Mouse (Mus musculus) hindbrain, embryonic 13.5 days (tissue): ENCODE data around the gene Dpyd. TPM values are rescaled to one million over a fixed set of nuclear protein-coding genes. Genes with fewer than 3 reads are reported as not detected.

Experiments used
- ATAC-seq: fragments of 200-750 bp; cut with Nextera tagmentation; 2 replicates; pipeline ENCODE4 v1.8.0; 2017; ENCODE audit warnings: moderate TSS enrichment; ENCODE audit not compliant: low FRiP score
- H3K27ac ChIP-seq: fragments of 300-500 bp; sonication (generic); 2 replicates; pipeline ENCODE4 v1.5.1; 2015; ENCODE audit warnings: inconsistent platforms, mild to moderate bottlenecking, moderate library complexity
- H3K27me3 ChIP-seq: fragments of 300-500 bp; sonication (generic); 2 replicates; pipeline ENCODE4 v1.6.1; 2015; ENCODE audit warnings: mild to moderate bottlenecking, inconsistent platforms
- H3K36me3 ChIP-seq: fragments of 300-500 bp; sonication (generic); 2 replicates; pipeline ENCODE4 v1.6.1; 2015; ENCODE audit warnings: mild to moderate bottlenecking, inconsistent platforms
- H3K4me1 ChIP-seq: fragments of 300-500 bp; sonication (generic); replicated peaks from 2 replicates; pipeline ENCODE4 v1.6.1; 2015; ENCODE audit warnings: inconsistent platforms
- H3K4me2 ChIP-seq: fragments of 300-500 bp; sonication (generic); 2 replicates; pipeline ENCODE4 v1.6.1; 2015; ENCODE audit warnings: inconsistent platforms, mild to moderate bottlenecking, moderate library complexity
- H3K4me3 ChIP-seq: fragments of 300-500 bp; sonication (generic); 2 replicates; pipeline ENCODE4 v1.5.1; 2015; ENCODE audit warnings: mild to moderate bottlenecking, inconsistent platforms
- H3K9ac ChIP-seq: fragments of 300-500 bp; sonication (generic); 2 replicates; pipeline ENCODE4 v1.6.1; 2015; ENCODE audit warnings: mild to moderate bottlenecking, inconsistent platforms
- H3K9me3 ChIP-seq: fragments of 300-500 bp; sonication (generic); 2 replicates; pipeline ENCODE4 v1.6.1; 2016; ENCODE audit warnings: inconsistent platforms
- WGBS: fragments of 180-500 bp; shearing (Covaris S2); methylation state at CpG from one replicate; pipeline ENCODE4 v1.1.7; 2015; 5-methylcytosine and 5-hydroxymethylcytosine counted together
- polyA plus RNA-seq: library from polyadenylated mRNA; unstranded; fragments of >200 nt; fragmentation: Nextera tagmentation; extraction: Ambion mirVana; gene quantifications from 2 replicates; pipeline ENCODE4 v1.2.1, GENCODE M21; 2015

The Dpyd gene
- polyA plus RNA-seq, 1 experiment from 2014 or later: 4.3 TPM

- ATAC-seq: no peak
- Histone ChIP-seq H3K4me2 (no peak overlapping the region), H3K9me3 (no peaks in the 10 kb centered on the region), H3K27ac (no peak overlapping the region), H3K4me3 (no peak overlapping the region), H3K4me1 (no peaks in the 10 kb centered on the region), H3K27me3 (no peaks in the 10 kb centered on the region), H3K36me3 (no peaks in the 10 kb centered on the region), H3K9ac (no peak overlapping the region)
- WGBS: 84% methylated on average over 2 of the region's 2 CpGs
These were observed 191.7 kb downstream of the Dpyd start for GRCm38 (mm10) chr3:118753623-118754022.

GRCm38 (mm10) chr3:118756099-118756498, 194.2 kb downstream of the Dpyd start:
- Histone ChIP-seq H3K4me3 (no peak overlapping the region), H3K4me1 (no peaks in the 10 kb centered on the region), H3K27ac (no peak overlapping the region), H3K27me3 (no peaks in the 10 kb centered on the region), H3K4me2 (no peak overlapping the region), H3K36me3 (no peaks in the 10 kb centered on the region), H3K9me3 (no peaks in the 10 kb centered on the region), H3K9ac (no peak overlapping the region)
- no peak for ATAC-seq
- 47% methylated on average over 1 of the region's 1 CpGs for WGBS

- Histone ChIP-seq H3K4me2 (no peak overlapping the region), H3K27me3 (no peaks in the 10 kb centered on the region), H3K9me3 (no peaks in the 10 kb centered on the region), H3K36me3 (no peaks in the 10 kb centered on the region), H3K4me1 (no peaks in the 10 kb centered on the region), H3K9ac (no peak overlapping the region), H3K27ac (no peak overlapping the region), H3K4me3 (no peak overlapping the region)
- 83% methylated on average over 1 of the region's 1 CpGs for WGBS
- ATAC-seq: no peak
These were observed 251.0 kb downstream of the Dpyd start for GRCm38 (mm10) chr3:118812885-118813284.

- no peaks in the 10 kb centered on the region for H3K9me3 ChIP-seq
- no peak overlapping the region for H3K4me3 ChIP-seq
- no peak overlapping the region for H3K4me2 ChIP-seq
- H3K27ac ChIP-seq: no peak overlapping the region
- no peaks in the 10 kb centered on the region for H3K36me3 ChIP-seq
- no peaks in the 10 kb centered on the region for H3K4me1 ChIP-seq
- H3K27me3 ChIP-seq: no peaks in the 10 kb centered on the region
- H3K9ac ChIP-seq: no peak overlapping the region
- no peak for ATAC-seq
- 15% methylated on average over 4 of the region's 4 CpGs for WGBS
These were observed 288.9 kb downstream of the Dpyd start for GRCm38 (mm10) chr3:118850613-118851527.

GRCm38 (mm10) chr3:118852711-118853110, 290.8 kb downstream of the Dpyd start:
- no peak overlapping the region for H3K9ac ChIP-seq
- H3K9me3 ChIP-seq: no peaks in the 10 kb centered on the region
- WGBS: 82% methylated on average over 5 of the region's 5 CpGs
- no peak overlapping the region for H3K27ac ChIP-seq
- no peaks in the 10 kb centered on the region for H3K27me3 ChIP-seq
- no peak overlapping the region for H3K4me2 ChIP-seq
- H3K4me1 ChIP-seq: peaks cover 4% of the 10 kb centered on the region; the same call in 1 of the 2 replicates
- no peak for ATAC-seq
- H3K36me3 ChIP-seq: no peaks in the 10 kb centered on the region
- no peak overlapping the region for H3K4me3 ChIP-seq

- ATAC-seq: peak; percentile 39; the same call in 1 of the 2 replicates
- H3K27ac ChIP-seq: no peak overlapping the region
- no peak overlapping the region for H3K4me3 ChIP-seq
- no peak overlapping the region for H3K9ac ChIP-seq
- H3K4me1 ChIP-seq: peaks cover 4% of the 10 kb centered on the region; the same call in 1 of the 2 replicates
- WGBS: 46% methylated on average over 7 of the region's 7 CpGs
- no peak overlapping the region for H3K4me2 ChIP-seq
- H3K27me3 ChIP-seq: no peaks in the 10 kb centered on the region
- no peaks in the 10 kb centered on the region for H3K9me3 ChIP-seq
- no peaks in the 10 kb centered on the region for H3K36me3 ChIP-seq
These were observed 293.5 kb downstream of the Dpyd start for GRCm38 (mm10) chr3:118855411-118855810.

GRCm38 (mm10) chr3:118869113-118870107, 307.5 kb downstream of the Dpyd start:
- 89% methylated on average over 10 of the region's 10 CpGs for WGBS
- Histone ChIP-seq H3K9me3 (no peaks in the 10 kb centered on the region), H3K9ac (no peak overlapping the region), H3K36me3 (no peaks in the 10 kb centered on the region), H3K27me3 (no peaks in the 10 kb centered on the region), H3K4me3 (no peak overlapping the region), H3K27ac (no peak overlapping the region), H3K4me2 (no peak overlapping the region), H3K4me1 (no peaks in the 10 kb centered on the region)
- ATAC-seq: no peak

GRCm38 (mm10) chr3:118875871-118876270, 313.9 kb downstream of the Dpyd start:
- Histone ChIP-seq H3K27ac (no peak overlapping the region), H3K9ac (no peak overlapping the region), H3K9me3 (no peaks in the 10 kb centered on the region), H3K4me2 (no peak overlapping the region), H3K27me3 (no peaks in the 10 kb centered on the region), H3K36me3 (no peaks in the 10 kb centered on the region), H3K4me3 (no peak overlapping the region), H3K4me1 (no peaks in the 10 kb centered on the region)
- WGBS: 69% methylated on average over 2 of the region's 2 CpGs
- no peak for ATAC-seq

- Histone ChIP-seq H3K4me2 (no peak overlapping the region), H3K4me1 (no peaks in the 10 kb centered on the region), H3K4me3 (no peak overlapping the region), H3K36me3 (no peaks in the 10 kb centered on the region), H3K9me3 (no peaks in the 10 kb centered on the region), H3K27me3 (no peaks in the 10 kb centered on the region), H3K27ac (no peak overlapping the region), H3K9ac (no peak overlapping the region)
- no peak for ATAC-seq
- 76% methylated on average over 11 of the region's 11 CpGs for WGBS
These were observed 337.1 kb downstream of the Dpyd start for GRCm38 (mm10) chr3:118899036-118899435.

- H3K27me3 ChIP-seq: no peaks in the 10 kb centered on the region
- no peaks in the 10 kb centered on the region for H3K9me3 ChIP-seq
- no peak overlapping the region for H3K27ac ChIP-seq
- ATAC-seq: no peak
- no peaks in the 10 kb centered on the region for H3K36me3 ChIP-seq
- no peak overlapping the region for H3K4me3 ChIP-seq
- no peak overlapping the region for H3K4me2 ChIP-seq
- H3K9ac ChIP-seq: no peak overlapping the region
- 93% methylated on average over 2 of the region's 2 CpGs for WGBS
- no peaks in the 10 kb centered on the region for H3K4me1 ChIP-seq
These were observed 429.4 kb downstream of the Dpyd start for GRCm38 (mm10) chr3:118991312-118991711.

- 88% methylated on average over 4 of the region's 4 CpGs for WGBS
- Histone ChIP-seq H3K4me1 (no peaks in the 10 kb centered on the region), H3K4me3 (no peak overlapping the region), H3K9ac (no peak overlapping the region), H3K27ac (no peak overlapping the region), H3K4me2 (no peak overlapping the region), H3K27me3 (no peaks in the 10 kb centered on the region), H3K9me3 (no peaks in the 10 kb centered on the region), H3K36me3 (no peaks in the 10 kb centered on the region)
- ATAC-seq: no peak
These were observed 429.9 kb downstream of the Dpyd start for GRCm38 (mm10) chr3:118991793-118992192.

- no peaks in the 10 kb centered on the region for H3K36me3 ChIP-seq
- H3K27ac ChIP-seq: no peak overlapping the region
- no peaks in the 10 kb centered on the region for H3K9me3 ChIP-seq
- H3K4me2 ChIP-seq: no peak overlapping the region
- H3K4me1 ChIP-seq: no peaks in the 10 kb centered on the region
- ATAC-seq: peak; percentile 72; the same call in 1 of the 2 replicates
- no peaks in the 10 kb centered on the region for H3K27me3 ChIP-seq
- H3K9ac ChIP-seq: no peak overlapping the region
- H3K4me3 ChIP-seq: no peak overlapping the region
- 61% methylated on average over 7 of the region's 7 CpGs for WGBS
These were observed 459.3 kb downstream of the Dpyd start for GRCm38 (mm10) chr3:119021255-119021654.
